Mouse (Mus musculus) olfactory bulb, adult 2 months (tissue): ENCODE measurements around the gene Zfp1.

ENCODE experiments used
- CTCF ChIP-seq: fragments of 200-500 bp; IDR thresholded peaks from 2 replicates; pipeline ENCODE4 v1.5.1; 2012; ENCODE audit warnings: low read depth, mild to moderate bottlenecking, low read length, moderate library complexity; ENCODE audit not compliant: insufficient read depth
- POLR2A ChIP-seq: fragments of 200-500 bp; IDR thresholded peaks from 2 replicates; pipeline ENCODE4 v1.6.1; 2012; ENCODE audit warnings: mild to moderate bottlenecking, low read depth, low read length, moderate library complexity; ENCODE audit not compliant: insufficient read depth

DNA sequence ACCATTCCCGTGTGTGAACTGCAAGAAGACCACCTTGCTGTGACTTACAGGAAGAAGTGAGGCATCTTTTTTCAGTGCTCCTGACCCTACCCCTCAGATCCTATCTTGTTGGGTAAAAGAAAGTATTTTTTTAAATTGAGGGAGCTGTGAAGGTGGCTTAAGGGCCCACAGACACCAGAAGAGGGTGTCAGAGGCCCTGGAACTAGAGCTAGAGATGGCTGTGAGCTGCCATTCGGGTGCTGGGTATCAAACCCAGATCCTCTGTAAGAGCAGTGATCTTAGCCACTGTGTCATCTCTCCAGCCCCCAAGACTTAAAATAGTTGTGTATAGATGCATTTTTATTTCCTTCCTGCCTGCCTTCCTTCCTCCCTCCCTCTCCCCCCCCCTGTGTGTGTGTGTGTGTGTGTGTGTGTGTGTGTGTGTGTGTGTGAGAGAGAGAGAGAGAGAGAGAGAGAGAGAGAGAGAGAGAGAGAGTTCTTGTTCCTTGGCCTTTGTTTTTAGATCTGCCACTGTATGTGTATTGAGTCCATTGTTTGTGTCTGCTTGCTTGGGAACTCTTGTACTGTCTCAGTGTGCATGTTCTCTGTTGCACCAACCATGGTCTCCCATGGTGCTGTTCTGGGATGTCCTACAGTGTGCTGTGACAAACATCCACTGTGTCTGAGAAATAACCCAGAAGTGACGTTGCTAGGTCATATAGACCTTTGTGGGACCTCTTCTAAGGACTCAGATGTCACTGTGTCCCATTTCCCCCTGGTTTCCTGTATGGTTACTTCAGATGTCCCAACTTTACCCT is 49.0 kb upstream of the Zfp1 start:
- TF ChIP-seq POLR2A: no peak
- no peak for TF ChIP-seq CTCF
